ENCODE assay signal across 26 mouse cellular contexts in the genomic region with DNA sequence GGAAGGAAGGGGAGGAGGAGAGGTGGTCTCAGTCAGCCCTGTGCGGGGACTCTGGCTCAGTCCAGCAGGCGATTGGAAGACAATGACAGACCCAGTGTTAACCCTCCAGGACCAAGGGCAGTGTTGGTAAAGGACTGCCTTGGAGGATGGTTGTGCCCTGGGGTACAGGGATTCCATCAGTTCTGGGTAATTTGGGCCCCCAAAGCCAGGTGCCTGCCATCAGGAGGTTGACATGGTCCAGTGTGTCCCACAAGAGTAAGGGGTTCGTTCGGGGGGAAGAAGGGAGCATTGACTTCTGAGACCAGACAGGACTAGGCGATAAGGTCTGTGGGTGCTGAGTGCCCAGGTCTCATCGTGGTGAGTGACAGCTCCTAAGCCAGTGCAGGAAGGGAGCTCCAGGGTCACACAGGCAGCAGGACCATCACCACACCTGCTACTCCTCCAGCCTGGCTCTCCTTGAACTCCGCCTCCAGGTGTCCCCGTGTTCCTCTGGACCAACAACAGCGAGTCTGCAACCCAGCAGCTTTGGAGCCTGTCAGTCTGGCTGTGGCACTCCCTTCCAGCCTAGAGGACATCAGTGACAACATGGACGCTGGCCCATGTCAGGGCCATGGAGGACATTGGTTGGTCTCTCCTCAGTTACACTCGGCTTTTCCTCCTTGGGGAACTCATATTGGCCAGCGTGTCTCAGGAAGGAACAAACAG. TPM values are rescaled to one million over a fixed set of nuclear protein-coding genes. Genes with fewer than 3 reads are reported as not detected.
DNase-seq lines count a peak whose midpoint lies in the region; ATAC-seq and TF ChIP-seq lines count a peak whose summit lies in the region.
"Had no signal": no experiment of that assay in that cellular context is flagged by ENCODE, and none has a peak within 500 bp of the region (broad histone marks: within the 10 kb centered on the region; RNA-seq: fewer than 3 reads in every experiment).

No protein-coding gene starts in this region.

- no peak for DNase-seq in gastrocnemius, adult 2 months
- DNase-seq in gastrocnemius, adult 8-10 months (ENCODE audit: low spot score in 2 of 2), result no peak
- DNase-seq in hindbrain, postnatal 0 days (ENCODE audit: low spot score), result no peak
- no peak for DNase-seq in hindbrain, embryonic 10.5 days (ENCODE audit: low spot score)
- no peak for DNase-seq in midbrain, embryonic 10.5 days (ENCODE audit: low spot score)
- DNase-seq in limb, embryonic 10.5 days (ENCODE audit: low spot score), result no peak
- DNase-seq in urinary bladder, postnatal 10 days (ENCODE audit: low spot score), result no peak
- DNase-seq: adrenal gland, postnatal 10 days; adrenal gland, postnatal 25 days; cerebellum, adult 11 months; cerebellum, adult 18-20 months; cerebellum, adult 8-10 months; cerebellum, adult 9-11 months; cerebellum, postnatal 14 days; cerebellum, postnatal 36 days; embryo, embryonic 11 days had no signal

- 0 out of 2 replicates have a peak, but pooled peaks have one; percentile 21 for ATAC-seq in hindbrain, postnatal 0 days
- ATAC-seq in midbrain, embryonic 13.5 days, result no peak
- ATAC-seq: activated CD4-positive, CD25-positive, alpha-beta regulatory T cell, adult 4 months; forebrain, embryonic 13.5 days; Patski had no signal

- no peaks in the 10 kb centered on the region for H3K9me3 ChIP-seq in hindbrain, postnatal 0 days (ENCODE audit: low read length)
- no peaks in the 10 kb centered on the region for H3K9me3 ChIP-seq in hindbrain, embryonic 10.5 days
- no peaks in the 10 kb centered on the region for H3K9me3 ChIP-seq in midbrain, embryonic 10.5 days (replicated peaks)
- H3K9me3 ChIP-seq in midbrain, embryonic 13.5 days, result no peaks in the 10 kb centered on the region
- no peaks in the 10 kb centered on the region for H3K9me3 ChIP-seq in limb, embryonic 10.5 days (replicated peaks)
- H3K9me3 ChIP-seq: embryonic facial prominence, embryonic 13.5 days; embryonic facial prominence, embryonic 15.5 days; forebrain, embryonic 13.5 days; forebrain, embryonic 15.5 days; G1E had no signal

- no peak overlapping the region for H3K4me3 ChIP-seq in gastrocnemius, adult 2 months
- H3K4me3 ChIP-seq in hindbrain, postnatal 0 days (ENCODE audit: low read length), result no peak overlapping the region
- no peak overlapping the region for H3K4me3 ChIP-seq in hindbrain, embryonic 10.5 days
- H3K4me3 ChIP-seq in midbrain, embryonic 10.5 days, result no peak overlapping the region
- no peak overlapping the region for H3K4me3 ChIP-seq in midbrain, embryonic 13.5 days (replicated peaks)
- no peak overlapping the region for H3K4me3 ChIP-seq in limb, embryonic 10.5 days
- H3K4me3 ChIP-seq: embryonic facial prominence, embryonic 13.5 days; embryonic facial prominence, embryonic 15.5 days; erythroblast, embryonic 14.5 days; forebrain, embryonic 13.5 days; forebrain, embryonic 15.5 days had no signal

- H3K27me3 ChIP-seq in hindbrain, postnatal 0 days (ENCODE audit: insufficient read depth, low read length), result no peaks in the 10 kb centered on the region
- H3K27me3 ChIP-seq in hindbrain, embryonic 10.5 days (ENCODE audit: insufficient read depth, poor library complexity, severe bottlenecking), result no peaks in the 10 kb centered on the region
- H3K27me3 ChIP-seq in midbrain, embryonic 10.5 days (ENCODE audit: low read depth, poor library complexity, severe bottlenecking), result no peaks in the 10 kb centered on the region
- H3K27me3 ChIP-seq in midbrain, embryonic 13.5 days, result no peaks in the 10 kb centered on the region
- no peaks in the 10 kb centered on the region for H3K27me3 ChIP-seq in limb, embryonic 10.5 days (ENCODE audit: low read depth, poor library complexity, severe bottlenecking)
- H3K27me3 ChIP-seq: embryonic facial prominence, embryonic 13.5 days; embryonic facial prominence, embryonic 15.5 days; forebrain, embryonic 13.5 days; forebrain, embryonic 15.5 days; Patski had no signal

- 0 out of 2 replicates have a peak, but pooled peaks cover 5% of the 10 kb centered on the region for H3K36me3 ChIP-seq in hindbrain, postnatal 0 days (ENCODE audit: insufficient read depth, low read length)
- peaks cover 47% of the 10 kb centered on the region for H3K36me3 ChIP-seq in hindbrain, embryonic 10.5 days
- H3K36me3 ChIP-seq in midbrain, embryonic 10.5 days, result peaks cover 9% of the 10 kb centered on the region
- peaks cover 19% of the 10 kb centered on the region for H3K36me3 ChIP-seq in midbrain, embryonic 13.5 days
- no peaks in the 10 kb centered on the region for H3K36me3 ChIP-seq in limb, embryonic 10.5 days
- H3K36me3 ChIP-seq: embryonic facial prominence, embryonic 13.5 days; embryonic facial prominence, embryonic 15.5 days; forebrain, embryonic 15.5 days; G1E had no signal

- WGBS in hindbrain, postnatal 0 days, result 82% methylated on average over 12 of the region's 12 CpGs
- 76% methylated on average over 12 of the region's 12 CpGs for WGBS in hindbrain, embryonic 10.5 days
- 81% methylated on average over 12 of the region's 12 CpGs for WGBS in midbrain, embryonic 10.5 days
- WGBS in midbrain, embryonic 13.5 days, result 80% methylated on average over 12 of the region's 12 CpGs
- 73% methylated on average over 12 of the region's 12 CpGs for WGBS in limb, embryonic 10.5 days

- H3K4me1 ChIP-seq in hindbrain, postnatal 0 days (ENCODE audit: insufficient read depth, low read length), result no peaks in the 10 kb centered on the region
- peaks cover 57% of the 10 kb centered on the region for H3K4me1 ChIP-seq in hindbrain, embryonic 10.5 days (replicated peaks)
- H3K4me1 ChIP-seq in midbrain, embryonic 10.5 days, result peaks cover 43% of the 10 kb centered on the region
- peaks cover 4% of the 10 kb centered on the region; the same call in 1 of the 2 replicates for H3K4me1 ChIP-seq in midbrain, embryonic 13.5 days (replicated peaks)
- H3K4me1 ChIP-seq in limb, embryonic 10.5 days, result peaks cover 37% of the 10 kb centered on the region
- H3K4me1 ChIP-seq: forebrain, embryonic 15.5 days had no signal

- intact Hi-C loops in gastrocnemius, adult 2 months (cut with DNase I), result no loop called here

- TF ChIP-seq CTCF in gastrocnemius, adult 2 months (IDR thresholded peaks at IDR 0.05), result no peak
- no peak for TF ChIP-seq CTCF in hindbrain, postnatal 0 days (IDR thresholded peaks at IDR 0.05; ENCODE audit: low read depth)

- no peak overlapping the region for H3K9ac ChIP-seq in hindbrain, postnatal 0 days (replicated peaks; ENCODE audit: low read length)
- no peak overlapping the region for H3K9ac ChIP-seq in midbrain, embryonic 13.5 days (replicated peaks)
- H3K9ac ChIP-seq: embryonic facial prominence, embryonic 13.5 days; embryonic facial prominence, embryonic 15.5 days; forebrain, embryonic 13.5 days; forebrain, embryonic 15.5 days had no signal

- peak overlapping the region; percentile 55 for H3K27ac ChIP-seq in gastrocnemius, adult 2 months
- H3K27ac ChIP-seq in hindbrain, postnatal 0 days, result no peak overlapping the region
- no peak overlapping the region for H3K27ac ChIP-seq in hindbrain, embryonic 10.5 days
- peak overlapping the region; percentile 42 for H3K27ac ChIP-seq in midbrain, embryonic 10.5 days (replicated peaks)
- H3K27ac ChIP-seq in midbrain, embryonic 13.5 days, result no peak overlapping the region
- H3K27ac ChIP-seq in limb, embryonic 10.5 days, result peak overlapping the region; percentile 22; the same call in 1 of the 2 replicates
- H3K27ac ChIP-seq: embryonic facial prominence, embryonic 13.5 days; embryonic facial prominence, embryonic 15.5 days; forebrain, embryonic 13.5 days; forebrain, embryonic 15.5 days had no signal

- H3K4me2 ChIP-seq in hindbrain, postnatal 0 days (ENCODE audit: low read depth, low read length), result no peak overlapping the region
- H3K4me2 ChIP-seq in midbrain, embryonic 13.5 days (replicated peaks), result no peak overlapping the region
- H3K4me2 ChIP-seq: embryonic facial prominence, embryonic 13.5 days; embryonic facial prominence, embryonic 15.5 days; forebrain, embryonic 13.5 days; forebrain, embryonic 15.5 days had no signal

RNA-seq across cellular contexts. Expression of a gene that starts 23.0 kb away (rescaled TPM):
- 1 to 10 TPM; 5.4 to 6.7 TPM for total RNA-seq in gastrocnemius, adult 2 months (2021)
- 1 to 10 TPM; 5.0 to 5.9 (median 5.1) TPM for total RNA-seq in gastrocnemius, adult 8-10 months (2022)
- 40.5 and 47.6 TPM in 2 replicates for total RNA-seq in hindbrain, postnatal 0 days (2014; rRNA removed)
- 26.7 and 26.8 TPM in 2 replicates for polyA plus RNA-seq in hindbrain, postnatal 0 days (2015; fragmentation: Nextera tagmentation; extraction: Ambion mirVana)
- polyA plus RNA-seq in hindbrain, embryonic 10.5 days (2016; fragmentation: Nextera tagmentation; extraction: Ambion mirVana), result 33.8 and 43.8 TPM in 2 replicates
- 23.5 and 28.2 TPM in 2 replicates for polyA plus RNA-seq in midbrain, embryonic 10.5 days (2016; fragmentation: Nextera tagmentation; extraction: Ambion mirVana)
- polyA plus RNA-seq in midbrain, embryonic 13.5 days (2015; fragmentation: Nextera tagmentation; extraction: Ambion mirVana), result 42.5 and 46.4 TPM in 2 replicates
- polyA plus RNA-seq in limb, embryonic 10.5 days (2016; fragmentation: Nextera tagmentation; extraction: Ambion mirVana), result 9.9 and 12.3 TPM in 2 replicates
- total RNA-seq: common myeloid progenitor, adult 5-6 weeks had no signal

RNA-seq across cellular contexts. Expression of a gene that starts 51.1 kb away (rescaled TPM):
- total RNA-seq in gastrocnemius, adult 2 months (2021), result 100 to 1,000 TPM in 1 of 2 experiments, 10 to 100 TPM in 1; 47.0 to 124 TPM
- 10 to 100 TPM; 26.1 to 49.0 (median 33.7) TPM for total RNA-seq in gastrocnemius, adult 8-10 months (2022)
- 214 and 215 TPM in 2 replicates for total RNA-seq in hindbrain, postnatal 0 days (2014; rRNA removed)
- polyA plus RNA-seq in hindbrain, postnatal 0 days (2015; fragmentation: Nextera tagmentation; extraction: Ambion mirVana), result 161 TPM in 2 replicates
- polyA plus RNA-seq in hindbrain, embryonic 10.5 days (2016; fragmentation: Nextera tagmentation; extraction: Ambion mirVana), result 861 and 996 TPM in 2 replicates
- 789 and 882 TPM in 2 replicates for polyA plus RNA-seq in midbrain, embryonic 10.5 days (2016; fragmentation: Nextera tagmentation; extraction: Ambion mirVana)
- 244 and 284 TPM in 2 replicates for polyA plus RNA-seq in midbrain, embryonic 13.5 days (2015; fragmentation: Nextera tagmentation; extraction: Ambion mirVana)
- 1,171 and 1,177 TPM in 2 replicates for polyA plus RNA-seq in limb, embryonic 10.5 days (2016; fragmentation: Nextera tagmentation; extraction: Ambion mirVana)
- polyA plus RNA-seq: activated CD4-positive, CD25-positive, alpha-beta regulatory T cell, adult 4 months; G1E had no signal

Comparison
In these comparisons a context has a peak if more than half of its experiments do, and no peak if none do; other contexts are left out.
1. H3K27ac ChIP-seq: peak in gastrocnemius, adult 2 months (single experiment), midbrain, embryonic 10.5 days (single experiment) and limb, embryonic 10.5 days (single experiment); none in hindbrain, postnatal 0 days (single experiment), hindbrain, embryonic 10.5 days (single experiment) and midbrain, embryonic 13.5 days (single experiment).